Mouse (Mus musculus) CH12.LX (cell line): ENCODE measurements at regions not wholly inside any gene's neighbourhood (a gene's known extent, or its start where the extent isn't known, plus 50 kb on each side); places are given as distances from the start of the nearest gene placed in this dataset.

Experiments used
- DNase-seq: peaks from one replicate; pipeline ENCODE4 v3.0.0-alpha.2; 2013; ENCODE audit errors: extremely low read depth
- H3K27ac ChIP-seq: 2 replicates; pipeline ENCODE4 v1.5.1; 2012; ENCODE audit warnings: low read depth, mild to moderate bottlenecking, control low read depth, moderate library complexity; ENCODE audit not compliant: insufficient read depth
- H3K27me3 ChIP-seq: replicated peaks from 2 replicates; pipeline ENCODE3; 2012; ENCODE audit warnings: inconsistent platforms
- H3K36me3 ChIP-seq, 2 experiments: replicated peaks in 1 of 2; 2 replicates each; pipeline versions ENCODE3 to v1.6.1; 2012; ENCODE audit warnings: inconsistent platforms in 1 of 2, low read length in 1 of 2, mild to moderate bottlenecking in 1 of 2, mixed read lengths in 1 of 2, moderate library complexity in 1 of 2; ENCODE audit not compliant: control insufficient read depth in 1 of 2, insufficient read depth in 1 of 2
- H3K4me1 ChIP-seq, 2 experiments: 2 replicates each; pipeline ENCODE4 v1.6.1; 2012; ENCODE audit warnings: inconsistent platforms in 1 of 2, moderate library complexity in 1 of 2; ENCODE audit not compliant: insufficient read depth in 2 of 2, control insufficient read depth in 1 of 2
- H3K4me2 ChIP-seq: 2 replicates; pipeline ENCODE4 v1.6.1; 2012; ENCODE audit warnings: low read depth, mild to moderate bottlenecking, control low read depth; ENCODE audit not compliant: poor library complexity, insufficient read depth, severe bottlenecking
- H3K4me3 ChIP-seq, 3 experiments: fragments of 150-350 bp in 1 of 3; sonication (generic) in 1 of 3; replicated peaks in 1 of 3; 2 replicates each; pipeline versions ENCODE3 to v1.5.1; 2011 to 2012; ENCODE audit warnings: low read depth in 2 of 3, low read length in 2 of 3, mild to moderate bottlenecking in 2 of 3, moderate library complexity in 2 of 3, control low read depth in 1 of 3, improper control_type of control experiment in 1 of 3, inconsistent platforms in 1 of 3, mixed read lengths in 1 of 3; ENCODE audit not compliant: poor library complexity in 1 of 3
- H3K79me2 ChIP-seq: replicated peaks from 2 replicates; pipeline ENCODE4 v1.6.1; 2012; ENCODE audit warnings: mild to moderate bottlenecking, moderate library complexity; ENCODE audit not compliant: control insufficient read depth, poor library complexity, insufficient read depth, severe bottlenecking; ENCODE audit errors: extremely low read depth
- H3K9ac ChIP-seq: 2 replicates; pipeline ENCODE4 v1.6.1; 2012; ENCODE audit warnings: low read depth, mild to moderate bottlenecking, control low read depth, moderate library complexity; ENCODE audit not compliant: insufficient read depth
- H3K9me3 ChIP-seq: replicated peaks from 2 replicates; pipeline ENCODE3; 2012; ENCODE audit warnings: low read length, inconsistent platforms, mixed read lengths
- CTCF ChIP-seq, 2 experiments: IDR thresholded peaks in 1 of 2; conservative IDR thresholded peaks in 1 of 2; 2 replicates each; pipeline ENCODE4 v1.5.1; 2011 to 2012; ENCODE audit warnings: low read depth in 2 of 2, low read length in 2 of 2, improper control_type of control experiment in 1 of 2, inconsistent platforms in 1 of 2, mild to moderate bottlenecking in 1 of 2, moderate library complexity in 1 of 2
- E2F4 ChIP-seq: IDR thresholded peaks from 2 replicates; pipeline ENCODE4 v1.6.1; 2011; ENCODE audit warnings: low read depth, low read length, improper control_type of control experiment; ENCODE audit not compliant: insufficient replicate concordance
- ELF1 ChIP-seq: IDR thresholded peaks from 2 replicates; pipeline ENCODE4 v1.6.1; 2014; ENCODE audit warnings: low read depth, mild to moderate bottlenecking, inconsistent platforms, low read length, improper control_type of control experiment
- EP300 ChIP-seq: IDR thresholded peaks from 2 replicates; pipeline ENCODE4 v1.6.1; 2011; ENCODE audit warnings: low read length, improper control_type of control experiment
- GABPA ChIP-seq: IDR thresholded peaks from 2 replicates; pipeline ENCODE4 v1.6.1; 2012; ENCODE audit warnings: low read depth, low read length, improper control_type of control experiment, inconsistent platforms; ENCODE audit not compliant: insufficient replicate concordance
- HCFC1 ChIP-seq: IDR thresholded peaks from 2 replicates; pipeline ENCODE4 v1.6.1; 2012; ENCODE audit warnings: low read depth, mild to moderate bottlenecking, inconsistent platforms, low read length, improper control_type of control experiment
- JUN ChIP-seq: IDR thresholded peaks from 2 replicates; pipeline ENCODE4 v1.6.1; 2011; ENCODE audit warnings: low read depth, mild to moderate bottlenecking, low read length, improper control_type of control experiment, moderate library complexity; ENCODE audit not compliant: insufficient read depth
- JUND ChIP-seq: conservative IDR thresholded peaks from 2 replicates; pipeline ENCODE4 v1.6.1; 2011; ENCODE audit warnings: low read depth, low read length, improper control_type of control experiment
- MAX ChIP-seq: IDR thresholded peaks from 2 replicates; pipeline ENCODE4 v1.6.1; 2011; ENCODE audit warnings: low read length, improper control_type of control experiment
- MXI1 ChIP-seq: IDR thresholded peaks from 2 replicates; pipeline ENCODE4 v1.6.1; 2011; ENCODE audit warnings: mild to moderate bottlenecking, low read depth, low read length, improper control_type of control experiment
- RAD21 ChIP-seq: IDR thresholded peaks from 2 replicates; pipeline ENCODE4 v1.6.1; 2011; ENCODE audit warnings: low read depth, mild to moderate bottlenecking, low read length, improper control_type of control experiment, moderate library complexity
- SIN3A ChIP-seq: IDR thresholded peaks from 2 replicates; pipeline ENCODE4 v1.6.1; 2012; ENCODE audit warnings: low read length, improper control_type of control experiment, inconsistent platforms
- SMC3 ChIP-seq: IDR thresholded peaks from 2 replicates; pipeline ENCODE4 v1.6.1; 2011; ENCODE audit warnings: low read depth, low read length, improper control_type of control experiment
- TCF12 ChIP-seq: IDR thresholded peaks from 2 replicates; pipeline ENCODE4 v1.6.1; 2014; ENCODE audit warnings: low read depth, mild to moderate bottlenecking, inconsistent platforms, low read length, improper control_type of control experiment
- UBTF ChIP-seq: IDR thresholded peaks from 2 replicates; pipeline ENCODE4 v1.6.1; 2012; ENCODE audit warnings: low read depth, mild to moderate bottlenecking, inconsistent platforms, low read length, improper control_type of control experiment, moderate library complexity
- USF1 ChIP-seq: IDR thresholded peaks from 2 replicates; pipeline ENCODE4 v1.6.1; 2014; ENCODE audit warnings: low read depth, mild to moderate bottlenecking, inconsistent platforms, low read length, improper control_type of control experiment
- ZC3H11A ChIP-seq: IDR thresholded peaks from 2 replicates; pipeline ENCODE4 v1.6.1; 2012; ENCODE audit warnings: low read depth, mild to moderate bottlenecking, inconsistent platforms, low read length, improper control_type of control experiment
- ZKSCAN1 ChIP-seq: IDR thresholded peaks from 2 replicates; pipeline ENCODE4 v1.6.1; 2012; ENCODE audit warnings: low read depth, inconsistent platforms, low read length, improper control_type of control experiment, borderline replicate concordance
- dilution Hi-C: fragments of 300-500 bp; cut with MboI; formaldehyde crosslinking; loops from 2 replicates; pipeline ENCODE4 v1.14.3; 2020; ENCODE audit warnings: low sequenced_read_pairs; ENCODE audit not compliant: extremely low pct_unique_long_range_greater_than_20kb, extremely low pct_ligation_motif_present
- in situ Hi-C: fragments of 300-500 bp; cut with MboI; formaldehyde crosslinking; loops from 3 replicates; pipeline ENCODE4 v1.14.3; 2019; ENCODE audit warnings: low sequenced_read_pairs, low pct_ligation_motif_present, low pct_unique_long_range_greater_than_20kb, mixed read lengths

- dilution Hi-C loops = no loop called here
Measured at GRCm38 (mm10) chr11:20914297-20914997, 83.6 kb upstream of the Lgalsl start.

GRCm38 (mm10) chr11:20915182-20915602 lies 84.3 kb upstream of the Lgalsl start:
- H3K36me3 ChIP-seq = no peaks in the 10 kb centered on the region
- H3K4me1 ChIP-seq = peaks cover 8 to 45% of the 10 kb centered on the region in 2 experiments
- no peak overlapping the region for H3K9ac ChIP-seq
- H3K4me3 ChIP-seq = no peak overlapping the region
- H3K79me2 ChIP-seq = no peaks in the 10 kb centered on the region
- no peak for TF ChIP-seq ZKSCAN1
- TF ChIP-seq CTCF (conservative IDR thresholded peaks at IDR 0.05 in 1 of 2, IDR thresholded peaks at IDR 0.05 in 1 of 2; ENCODE audit: low read depth in 2 of 2, low read length in 2 of 2) = no peak
- no peak for TF ChIP-seq ELF1
- no peak for TF ChIP-seq JUN
- no peak for TF ChIP-seq HCFC1
- TF ChIP-seq SIN3A = no peak
- TF ChIP-seq RAD21 = no peak
- TF ChIP-seq TCF12 = no peak
- no peak for TF ChIP-seq JUND
- TF ChIP-seq MAX = no peak
- no peak for TF ChIP-seq UBTF
- no peak for TF ChIP-seq MXI1
- TF ChIP-seq EP300 = no peak
- no peak for TF ChIP-seq GABPA
- TF ChIP-seq E2F4 = no peak
- H3K27me3 ChIP-seq = no peaks in the 10 kb centered on the region
- no peak overlapping the region for H3K27ac ChIP-seq
- no peaks in the 10 kb centered on the region for H3K9me3 ChIP-seq
- DNase-seq = no peak
- H3K4me2 ChIP-seq = no peak overlapping the region
- in situ Hi-C loops = loop anchor here (5.0 to 10.0 kb wide), 5 partner anchors 123 to 540 kb away; partner anchors contain the start of gene Peli1
- dilution Hi-C loops = no loop called here

More at GRCm38 (mm10) chr11:20914297-20914997, 83.6 kb upstream of the Lgalsl start:
- in situ Hi-C loops = loop anchor here (10.0 kb wide), 3 partner anchors 180 to 540 kb away; partner anchors contain the start of gene Peli1
- Histone ChIP-seq H3K4me1 (peaks cover 9 to 45% of the 10 kb centered on the region in 2 experiments), H3K4me2 (no peak overlapping the region), H3K79me2 (no peaks in the 10 kb centered on the region), H3K9me3 (no peaks in the 10 kb centered on the region), H3K27me3 (no peaks in the 10 kb centered on the region), H3K9ac (no peak overlapping the region), H3K4me3 (no peak overlapping the region), H3K27ac (no peak overlapping the region), H3K36me3 (no peaks in the 10 kb centered on the region)
- no peak for TF ChIP-seq MXI1
- TF ChIP-seq EP300 = no peak
- no peak for TF ChIP-seq ZC3H11A
- TF ChIP-seq CTCF (conservative IDR thresholded peaks at IDR 0.05 in 1 of 2, IDR thresholded peaks at IDR 0.05 in 1 of 2; ENCODE audit: low read depth in 2 of 2, low read length in 2 of 2) = no peak
- TF ChIP-seq MAX = no peak
- no peak for TF ChIP-seq SMC3
- TF ChIP-seq USF1 = no peak
- DNase-seq = no peak
